In the genomic region with DNA sequence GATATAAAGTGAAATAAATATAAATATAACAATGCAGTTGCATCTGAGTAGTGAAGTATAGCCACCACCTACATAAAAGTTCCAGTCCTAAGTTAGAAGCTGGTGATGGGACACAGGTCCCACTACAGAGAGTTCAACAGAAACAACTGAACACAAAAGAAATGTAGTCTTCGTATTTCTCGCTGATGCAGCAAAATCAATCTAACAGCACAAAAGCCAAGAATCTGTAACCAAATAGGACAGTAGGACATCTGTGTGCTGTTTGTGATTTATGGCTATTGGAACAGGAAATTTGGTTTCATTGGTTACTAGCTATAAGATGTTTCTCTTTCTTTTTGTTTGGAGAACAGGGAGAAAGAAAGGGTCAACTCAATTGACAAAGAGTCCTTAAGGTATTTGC, we compare ENCODE assay signal across 18 mouse cellular contexts.
DNase-seq lines count a peak whose midpoint lies in the region; TF ChIP-seq lines count a peak whose summit lies in the region.
"Had no signal": no experiment of that assay in that cellular context is flagged by ENCODE, and none has a peak within 500 bp of the region (broad histone marks: within the 10 kb centered on the region; RNA-seq: fewer than 3 reads in every experiment).

No protein-coding gene starts in this region.

- H3K27me3 ChIP-seq in CH12.LX (replicated peaks), result no peaks in the 10 kb centered on the region
- H3K27me3 ChIP-seq: Patski had no signal

- H3K4me3 ChIP-seq in CH12.LX (replicated peaks in 1 of 3; ENCODE audit: low read depth in 2 of 3, low read length in 2 of 3, poor library complexity in 1 of 3) (no peak overlapping the region), ES-E14 (ENCODE audit: insufficient read depth in 1 of 2, low read depth in 1 of 2, low read length in 2 of 2, poor library complexity in 1 of 2, severe bottlenecking in 1 of 2) (no peak overlapping the region)

- no peaks in the 10 kb centered on the region for H3K36me3 ChIP-seq in CH12.LX (replicated peaks in 1 of 2; ENCODE audit: control insufficient read depth in 1 of 2, insufficient read depth in 1 of 2, low read length in 1 of 2)
- H3K36me3 ChIP-seq in ES-E14 (ENCODE audit: control insufficient read depth, insufficient read depth, low read length, poor library complexity, severe bottlenecking), result no peaks in the 10 kb centered on the region
- H3K36me3 ChIP-seq: G1E had no signal

- dilution Hi-C loops in CH12.LX (cut with MboI; ENCODE audit: extremely low pct_ligation_motif_present, extremely low pct_unique_long_range_greater_than_20kb, low sequenced_read_pairs), result no loop called here

- H3K9me3 ChIP-seq in CH12.LX (replicated peaks; ENCODE audit: low read length), result peaks cover 12% of the 10 kb centered on the region
- no peaks in the 10 kb centered on the region for H3K9me3 ChIP-seq in ES-E14 (ENCODE audit: control insufficient read depth, insufficient read depth, low read depth, low read length)
- H3K9me3 ChIP-seq: G1E had no signal

- no peak overlapping the region for H3K4me2 ChIP-seq in CH12.LX (ENCODE audit: insufficient read depth, low read depth, poor library complexity, severe bottlenecking)

- H3K27ac ChIP-seq in CH12.LX (ENCODE audit: insufficient read depth, low read depth) (no peak overlapping the region), ES-E14 (ENCODE audit: insufficient read depth, low read depth, low read length, poor library complexity, severe bottlenecking) (no peak overlapping the region)

- in situ Hi-C loops in CH12.LX (cut with MboI; ENCODE audit: low pct_ligation_motif_present, low pct_unique_long_range_greater_than_20kb, low sequenced_read_pairs), result no loop called here
- in situ Hi-C loops in ES-E14 (cut with MboI; ENCODE audit: low sequenced_read_pairs in 2 of 2, unreplicated experiment in 2 of 2), result no loop called here

- no peak for TF ChIP-seq POLR2A in CH12.LX (IDR thresholded peaks at IDR 0.05; ENCODE audit: low read depth, low read length)

- intact Hi-C loops in left cerebral cortex, postnatal 4 days (cut with DNase I), result no loop called here

- H3K9ac ChIP-seq in CH12.LX (ENCODE audit: insufficient read depth, low read depth) (no peak overlapping the region), ES-E14 (ENCODE audit: insufficient read depth, low read depth, low read length, poor library complexity, severe bottlenecking) (no peak overlapping the region)

- TF ChIP-seq EP300 in CH12.LX (IDR thresholded peaks at IDR 0.05; ENCODE audit: low read length), result no peak

- TF ChIP-seq CTCF in CH12.LX (conservative IDR thresholded peaks at IDR 0.05 in 1 of 2, IDR thresholded peaks at IDR 0.05 in 1 of 2; ENCODE audit: low read depth in 2 of 2, low read length in 2 of 2), result no peak

- DNase-seq in CH12.LX (ENCODE audit: extremely low read depth) (no peak), ES-E14 (ENCODE audit: low read depth, low spot score) (no peak)
- DNase-seq in left cerebral cortex, postnatal 4 days, result no peak
- no peak for DNase-seq in heart, adult 11 months
- DNase-seq: adrenal gland, adult 2 months; adrenal gland, adult 8-10 months; adrenal gland, postnatal 10 days; adrenal gland, postnatal 14 days; adrenal gland, postnatal 25 days; adrenal gland, postnatal 36 days; B cell, adult 2 months; cerebellum, adult 11 months; cerebellum, adult 11-12 months; cerebellum, adult 18-20 months; cerebellum, adult 2 months; cerebellum, adult 8-10 months had no signal

- H3K4me1 ChIP-seq in CH12.LX (ENCODE audit: control insufficient read depth in 1 of 2, insufficient read depth in 2 of 2), result no peaks in the 10 kb centered on the region
- H3K4me1 ChIP-seq in ES-E14 (ENCODE audit: control insufficient read depth in 2 of 2, insufficient read depth in 2 of 2, low read length in 2 of 2, poor library complexity in 1 of 2), result no peaks in the 10 kb centered on the region

- H3K79me2 ChIP-seq in CH12.LX (replicated peaks; ENCODE audit: control insufficient read depth, extremely low read depth, insufficient read depth, poor library complexity, severe bottlenecking), result no peaks in the 10 kb centered on the region

- TF ChIP-seq RAD21 in CH12.LX (IDR thresholded peaks at IDR 0.05; ENCODE audit: low read depth, low read length), result no peak

TF ChIP-seq in CH12.LX, 34 proteins besides CTCF, POLR2A, EP300 and RAD21:
- TF ChIP-seq MXI1 (IDR thresholded peaks at IDR 0.05; ENCODE audit: low read depth, low read length) (no peak), JUND (conservative IDR thresholded peaks at IDR 0.05; ENCODE audit: low read depth, low read length) (no peak), UBTF (IDR thresholded peaks at IDR 0.05; ENCODE audit: low read depth, low read length) (no peak), IRF4 (IDR thresholded peaks at IDR 0.05; ENCODE audit: low read depth, low read length) (no peak), ZNF384 (IDR thresholded peaks at IDR 0.05; ENCODE audit: low read depth, low read length) (no peak), SMC3 (IDR thresholded peaks at IDR 0.05; ENCODE audit: low read depth, low read length) (no peak), MAX (IDR thresholded peaks at IDR 0.05; ENCODE audit: low read length) (no peak), MAFK (IDR thresholded peaks at IDR 0.05; ENCODE audit: insufficient replicate concordance, low read length) (peak; percentile 78), POLR2AphosphoS2 (IDR thresholded peaks at IDR 0.05; ENCODE audit: low read depth, low read length) (no peak)

TF ChIP-seq in ES-E14, 5 proteins besides CTCF, POLR2A, EP300 and RAD21:
- TF ChIP-seq CHD2 (IDR thresholded peaks at IDR 0.05; ENCODE audit: low read depth, low read length) (no peak), HCFC1 (IDR thresholded peaks at IDR 0.05; ENCODE audit: borderline replicate concordance, insufficient read depth, low read length) (no peak), ZNF384 (IDR thresholded peaks at IDR 0.05; ENCODE audit: low read depth, low read length) (no peak), ZC3H11A (IDR thresholded peaks at IDR 0.05; ENCODE audit: borderline replicate concordance, low read depth, low read length) (no peak), MAFK (IDR thresholded peaks at IDR 0.05; ENCODE audit: insufficient read depth, low read depth, low read length) (peak; percentile 69; the same call in 1 of the 2 replicates)
